Mouse (Mus musculus): ENCODE measurements around the gene 2700097O09Rik.
"Not testable (repeated sequence)": the region's sequence is repeated elsewhere in the genome, so short reads cannot be mapped to it uniquely, and the experiment has no call there.

The 2700097O09Rik gene

DNA sequence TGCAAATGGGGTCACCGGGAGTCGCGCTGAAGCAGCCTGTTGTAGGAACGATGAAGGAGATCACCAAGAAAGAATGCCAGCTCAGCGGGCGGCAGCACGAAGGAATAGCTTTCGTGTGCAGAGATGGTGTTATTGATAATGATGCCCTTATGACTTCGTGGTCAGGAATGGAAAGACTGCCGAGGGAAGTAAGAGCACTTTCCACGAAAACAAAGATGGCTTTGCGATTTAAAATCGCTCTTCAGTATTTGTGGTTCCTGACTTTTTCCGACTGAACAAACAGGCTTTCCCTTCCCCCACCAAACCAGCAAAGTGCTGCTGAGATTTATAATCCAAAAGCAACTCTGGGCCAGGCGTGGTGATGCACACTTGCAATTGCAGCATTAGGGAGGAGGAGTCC lies 38.9 kb downstream of the 2700097O09Rik start:
- no peak for DNase-seq (ENCODE audit: low spot score)

DNA sequence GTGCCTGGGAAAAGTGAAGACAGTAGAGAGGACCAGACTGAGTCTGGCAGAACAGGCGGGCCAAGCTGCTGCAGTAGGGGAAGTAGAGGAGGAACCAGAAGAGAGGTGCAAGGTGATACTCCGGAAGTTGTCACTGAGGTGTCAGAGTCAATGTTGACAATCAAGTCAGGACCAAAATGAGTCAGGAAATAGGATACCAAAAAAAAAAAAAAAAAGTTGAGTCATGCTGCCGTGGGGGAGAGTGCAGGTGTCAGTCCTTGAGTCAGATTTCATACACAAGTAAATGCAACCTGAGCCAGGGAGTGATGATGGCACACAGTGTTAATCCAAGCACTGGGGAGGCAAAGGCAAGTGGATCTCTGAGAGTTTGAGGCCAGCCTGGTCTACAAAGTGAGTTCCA lies 52.8 kb downstream of the 2700097O09Rik start:
- no peak for DNase-seq (ENCODE audit: low spot score)

DNA sequence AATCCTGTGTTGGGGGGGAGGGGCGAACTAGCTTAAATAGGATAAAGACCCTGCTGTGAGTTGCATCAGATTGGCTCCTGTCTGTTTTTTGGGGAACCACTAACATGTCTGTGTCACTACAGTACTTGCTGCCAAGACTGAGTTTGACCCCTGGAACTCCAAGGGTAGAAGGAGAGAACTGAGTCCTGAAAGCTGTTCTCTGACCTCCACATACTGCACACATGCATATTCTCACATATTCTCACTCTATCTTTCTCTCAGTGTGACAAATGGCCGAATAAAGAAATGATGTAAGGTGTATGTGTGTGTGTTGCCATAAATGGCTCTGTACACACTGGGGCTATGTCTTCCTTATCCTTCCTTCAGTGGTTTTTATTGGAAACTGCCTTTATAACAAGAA lies 56.6 kb downstream of the 2700097O09Rik start:
- DNase-seq (ENCODE audit: low spot score): no peak

DNA sequence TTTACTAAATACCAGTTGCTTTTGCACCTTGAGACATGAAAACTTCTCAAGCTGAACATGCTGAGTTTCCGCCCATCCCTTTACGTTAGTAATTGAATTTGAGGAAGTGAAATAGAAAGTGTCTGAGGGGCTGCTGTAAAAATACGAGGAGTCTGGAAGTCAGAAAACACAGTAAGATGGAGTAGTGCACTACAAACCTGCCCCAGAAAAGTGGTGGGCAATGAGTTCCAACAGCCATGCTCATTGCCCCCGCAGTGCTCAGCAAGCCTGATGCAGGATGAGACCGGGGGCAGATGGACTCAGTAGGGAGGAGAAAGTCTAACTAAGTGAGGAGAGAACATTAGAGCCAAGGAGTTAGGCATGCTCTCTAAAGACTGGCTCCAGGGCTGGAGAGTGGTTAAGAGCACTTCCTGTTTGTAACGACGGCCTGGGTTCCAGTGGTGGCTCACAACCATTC lies 60.5 kb downstream of the 2700097O09Rik start:
- no peak for DNase-seq (ENCODE audit: low spot score)

DNA sequence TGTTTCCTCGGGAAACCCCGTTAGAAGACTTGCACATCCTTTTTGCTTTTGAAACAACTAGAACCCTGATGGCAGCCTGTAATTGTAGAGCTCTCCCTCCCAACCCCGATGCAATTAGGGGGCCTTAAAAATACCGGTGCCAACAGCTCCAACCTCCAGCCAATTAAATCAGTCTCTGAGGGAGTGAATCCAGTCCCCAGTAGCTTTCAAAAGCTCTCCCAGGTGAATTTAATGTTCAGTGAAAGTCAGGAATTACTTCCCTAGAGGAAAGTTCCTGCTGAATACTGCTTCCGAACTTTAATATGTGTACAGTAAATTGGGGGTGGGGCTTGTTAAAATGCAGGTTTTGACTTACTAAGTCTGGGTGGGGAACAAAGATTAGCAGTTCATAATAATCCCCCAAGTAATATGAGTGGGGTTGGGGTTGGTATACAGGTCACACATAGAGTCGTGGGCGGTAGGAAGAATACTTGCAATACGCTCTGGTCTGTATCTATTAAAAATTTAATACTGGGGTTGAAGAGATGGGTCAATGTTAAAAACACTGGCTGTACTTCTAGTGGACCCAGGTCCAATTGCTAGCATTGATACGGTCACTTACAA lies 62.7 kb downstream of the 2700097O09Rik start:
- DNase-seq (ENCODE audit: low spot score): no peak

DNA sequence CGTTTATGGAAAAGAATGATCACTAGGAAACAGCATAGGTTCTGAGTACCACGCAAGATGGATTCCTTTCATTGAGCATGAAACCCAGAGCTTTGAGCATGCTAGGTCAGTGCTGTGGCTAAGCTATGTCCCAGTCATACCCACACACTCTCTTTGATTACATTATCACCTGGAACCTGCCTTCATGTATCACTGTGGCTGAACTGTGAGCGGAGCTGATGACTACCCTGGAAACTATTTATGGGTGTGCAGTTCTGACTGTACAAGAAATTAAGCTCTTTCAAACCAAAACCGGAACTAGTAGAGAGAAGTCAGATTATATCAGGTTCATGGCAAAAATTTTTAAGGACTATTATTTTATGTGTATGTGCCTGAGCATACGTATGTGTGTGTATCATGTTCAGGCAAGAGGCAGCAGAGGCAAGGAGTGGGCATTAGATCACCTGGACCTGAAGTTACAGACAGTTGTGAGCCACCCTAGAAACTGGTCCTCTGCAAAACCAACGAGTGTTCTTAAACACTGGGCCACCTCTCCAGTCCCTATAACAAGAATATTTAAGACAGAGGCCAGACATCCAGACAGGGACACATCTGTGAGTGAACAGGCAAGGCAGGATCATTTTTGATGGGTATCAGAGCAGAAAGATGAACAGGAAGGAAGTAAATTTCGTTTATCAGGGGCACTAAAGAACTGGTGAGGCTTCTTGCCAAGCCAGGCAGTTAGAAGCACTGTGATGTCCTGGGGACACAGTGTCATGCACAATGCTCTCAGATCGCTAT lies 63.4 kb downstream of the 2700097O09Rik start:
- no peak for DNase-seq (ENCODE audit: low spot score)

DNA sequence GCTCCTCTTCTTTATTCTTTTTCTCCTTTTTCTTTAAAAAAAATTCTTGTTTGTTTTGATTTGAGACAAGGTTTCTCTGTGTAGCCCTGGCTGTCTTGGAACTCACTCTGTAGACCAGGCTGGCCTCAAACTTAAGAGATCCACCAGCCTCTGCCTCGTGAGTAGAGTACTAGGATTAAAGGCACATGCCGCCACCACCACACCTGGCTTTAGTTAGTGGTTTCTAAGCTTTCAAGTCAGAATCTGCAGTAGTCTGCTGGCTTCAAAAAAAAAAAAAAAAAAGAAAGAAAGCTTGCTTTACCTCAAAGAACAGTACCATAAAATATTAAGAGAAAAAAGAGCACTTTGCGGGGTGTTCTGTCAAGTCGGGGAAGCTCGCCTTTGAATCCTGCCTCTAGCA lies 64.5 kb downstream of the 2700097O09Rik start:
- DNase-seq (ENCODE audit: low spot score): no peak

DNA sequence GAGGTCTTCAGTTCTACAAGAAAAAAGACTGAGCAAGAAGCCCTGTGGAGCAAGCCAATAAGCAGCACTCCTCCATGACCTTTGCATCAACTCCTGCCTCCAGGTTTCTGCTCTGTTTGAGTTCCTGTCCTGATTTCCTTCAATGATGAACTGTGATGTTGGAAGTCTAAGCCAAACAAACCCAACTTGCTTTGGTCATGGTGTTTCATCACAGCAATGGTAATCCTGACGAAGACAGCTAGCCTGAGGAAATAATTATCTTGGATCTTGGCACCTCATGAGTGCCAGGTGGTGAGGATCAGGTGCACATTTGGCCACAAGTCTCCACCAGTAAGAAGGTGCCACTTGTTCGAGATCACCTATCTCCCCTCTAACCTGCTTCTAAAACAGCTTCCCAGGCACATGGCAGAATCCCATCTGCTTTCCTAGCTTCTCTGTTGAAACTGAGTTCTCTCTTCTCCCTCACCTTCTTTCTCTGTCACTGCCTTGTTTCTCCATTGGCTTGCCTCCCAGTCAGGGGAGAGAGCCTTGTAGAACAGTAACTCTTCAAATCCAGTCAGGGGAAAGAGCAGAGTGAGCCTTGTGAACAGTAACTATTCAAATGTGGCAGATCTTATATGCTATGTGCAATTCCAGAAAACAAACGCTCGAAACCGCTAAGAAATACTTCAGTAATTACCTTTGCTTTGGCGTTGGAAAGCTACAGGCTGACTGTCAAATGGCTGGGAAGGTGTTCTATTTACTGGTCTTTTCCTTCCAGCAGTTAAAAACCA lies 66.1 kb downstream of the 2700097O09Rik start, which contains the start of gene Baz1a:
Gene Baz1a, minus strand, starts transcription at position 723 of the 773 bp plus-strand sequence.
- no peak for DNase-seq (ENCODE audit: low spot score)

DNA sequence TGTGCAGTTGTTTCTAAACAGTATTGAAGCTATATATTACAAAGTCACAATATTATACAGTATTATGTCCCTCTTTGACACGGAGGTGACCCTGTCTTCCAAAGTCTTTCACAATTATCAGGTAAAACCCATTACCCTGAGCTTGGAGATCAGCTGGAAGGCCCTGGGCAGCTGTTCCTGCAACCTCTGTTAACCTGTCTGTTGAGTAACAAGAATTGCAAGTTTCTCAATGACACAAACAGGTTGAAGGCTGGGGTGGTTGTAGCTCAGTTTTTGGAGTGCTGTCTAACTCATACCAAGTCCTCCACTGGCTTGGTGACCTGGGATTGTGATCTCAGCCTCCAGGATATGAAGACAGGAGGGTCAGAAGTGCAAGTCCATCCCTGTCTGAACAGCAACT lies 66.9 kb downstream of the 2700097O09Rik start:
- no peak for DNase-seq (ENCODE audit: low spot score)

DNA sequence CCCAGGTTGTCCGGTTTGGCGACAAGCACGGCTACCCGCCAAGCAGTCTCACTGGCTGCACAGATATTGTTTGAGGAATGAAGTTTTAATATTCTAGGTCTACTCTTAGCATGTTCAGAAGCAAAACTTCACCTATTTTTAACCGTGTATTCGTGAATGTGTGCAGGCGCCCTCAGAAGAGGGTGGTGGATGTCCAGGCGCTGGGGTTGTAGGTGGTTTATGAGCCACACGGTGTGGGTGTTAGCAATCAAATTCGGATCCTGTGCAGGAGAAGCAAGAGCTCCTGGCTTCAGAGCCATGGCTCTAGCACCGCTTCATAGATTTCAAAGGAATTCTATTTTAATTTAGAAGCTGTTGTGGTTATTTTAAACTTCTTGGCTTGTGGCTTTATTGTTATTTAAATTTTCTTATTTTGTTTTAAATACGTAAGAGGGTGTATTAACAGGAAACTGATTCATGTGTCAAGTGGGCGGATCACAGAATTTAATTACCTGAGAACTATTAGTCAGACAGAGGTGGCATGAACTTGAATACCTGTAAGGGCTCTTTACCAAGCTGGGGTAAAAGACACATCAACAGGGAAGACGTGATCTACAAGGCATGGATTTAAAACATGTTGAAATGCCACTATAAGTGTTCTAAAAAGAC lies 72.4 kb downstream of the 2700097O09Rik start:
- no peak for DNase-seq (ENCODE audit: low spot score)

DNA sequence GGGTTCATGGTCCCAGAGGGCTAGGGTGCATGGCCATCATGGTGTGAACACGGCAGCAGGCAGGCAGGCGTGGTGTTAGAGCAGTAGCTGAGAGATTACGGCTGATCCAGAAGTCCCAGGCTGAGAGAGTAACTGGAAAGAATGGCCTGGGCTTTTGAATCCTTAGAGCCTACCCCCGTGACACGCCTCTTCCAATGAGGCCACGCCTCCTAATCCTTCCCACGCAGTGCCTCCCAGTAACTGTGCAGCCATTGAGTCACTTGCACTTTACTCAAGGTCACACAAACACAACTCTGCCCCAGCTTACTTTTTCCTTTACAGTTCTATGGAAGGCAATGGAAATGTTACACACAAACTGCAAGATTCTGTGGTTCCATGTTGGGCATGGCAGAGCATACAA lies 73.8 kb downstream of the 2700097O09Rik start:
- DNase-seq (ENCODE audit: low spot score): no peak

DNA sequence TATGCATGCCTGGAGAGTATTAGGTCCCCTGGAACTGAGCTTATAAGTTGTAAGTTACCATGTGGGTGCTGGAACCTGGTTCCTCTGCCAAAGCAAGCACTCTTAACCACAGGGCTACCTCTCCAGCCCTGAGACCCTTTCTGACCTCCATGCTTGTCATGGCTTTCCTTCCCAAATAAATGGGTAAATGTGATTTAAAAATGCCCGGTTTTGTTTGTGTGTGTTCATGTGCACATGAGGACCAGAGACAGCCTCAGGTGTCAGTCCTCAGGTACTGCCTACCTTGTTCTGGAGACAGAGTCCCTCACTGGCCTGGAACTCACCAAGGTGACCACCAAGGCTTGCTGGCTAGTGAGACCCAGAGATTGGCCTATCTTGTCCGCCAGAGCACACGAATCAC lies 75.5 kb downstream of the 2700097O09Rik start:
- DNase-seq (ENCODE audit: low spot score): no peak

DNA sequence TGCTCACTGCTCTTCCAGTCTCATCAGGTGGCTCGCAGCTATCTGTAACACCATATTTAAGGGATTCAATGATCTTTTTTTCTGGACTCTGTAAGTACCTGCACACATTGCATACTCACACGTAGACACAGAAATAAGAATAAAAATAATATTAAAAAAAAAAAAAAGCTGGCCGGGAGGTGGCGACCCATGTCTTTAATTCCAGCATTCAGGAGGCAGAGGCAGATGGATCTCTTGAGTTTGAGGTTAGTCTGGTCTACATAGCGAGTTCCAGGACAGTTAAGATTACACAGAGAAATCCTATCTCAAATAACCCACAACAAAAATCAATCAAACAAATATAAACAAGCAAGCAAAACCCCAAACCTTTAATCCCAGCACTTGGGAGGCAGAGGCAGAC lies 76.1 kb downstream of the 2700097O09Rik start:
- DNase-seq (ENCODE audit: low spot score): no peak

DNA sequence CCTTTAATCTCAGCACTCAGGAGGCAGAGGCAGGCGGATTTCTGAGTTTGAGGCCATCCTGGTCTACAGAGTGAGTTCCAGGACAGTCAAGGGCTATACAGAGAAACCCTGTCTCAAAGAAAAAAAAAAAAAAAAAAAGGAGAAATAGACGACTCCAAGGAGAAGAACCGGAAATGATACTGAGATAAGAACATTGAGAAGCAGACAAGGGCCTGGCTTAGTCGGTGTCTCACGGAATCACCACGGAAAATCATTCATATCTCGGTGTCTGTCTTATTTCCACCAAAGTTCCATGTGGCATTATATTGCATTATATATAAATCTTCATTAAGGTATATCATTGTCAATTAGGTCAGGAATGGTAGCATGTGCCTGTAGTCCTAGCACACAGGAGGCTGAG lies 77.4 kb downstream of the 2700097O09Rik start:
- not testable (repeated sequence) for DNase-seq (ENCODE audit: low spot score)

DNA sequence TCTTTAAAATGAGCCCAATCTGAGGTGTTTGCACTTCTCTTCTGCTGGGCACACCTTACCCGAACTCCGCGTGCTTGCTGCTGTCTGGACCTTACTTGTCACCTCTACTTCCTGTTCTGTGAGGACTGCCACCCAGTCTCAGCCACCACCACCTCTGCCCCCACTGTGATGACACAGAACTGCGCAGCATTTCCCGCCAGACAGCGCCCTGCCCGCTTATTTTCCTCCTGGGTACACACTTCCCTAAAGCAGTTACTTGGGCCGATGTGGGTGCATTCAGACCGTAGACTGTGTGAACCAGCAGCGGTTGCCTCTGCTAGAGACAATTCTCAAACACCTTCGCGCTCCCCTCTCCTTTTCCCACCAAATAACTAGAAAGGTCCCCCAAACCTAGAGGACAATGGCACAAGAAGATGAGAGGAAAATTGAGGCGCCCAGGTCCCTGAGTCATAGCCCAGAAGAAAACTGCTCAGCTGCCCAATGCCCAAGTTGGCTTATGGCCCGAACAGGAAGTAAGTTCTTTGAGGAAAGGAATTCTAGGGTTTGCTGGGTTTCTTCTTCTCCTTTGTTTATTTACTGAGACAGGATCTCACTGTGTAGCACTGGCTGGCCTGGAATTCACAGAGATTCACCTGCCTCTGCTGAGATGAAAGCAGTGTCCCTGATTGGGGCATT lies 80.8 kb downstream of the 2700097O09Rik start:
- DNase-seq (ENCODE audit: low spot score): no peak

DNA sequence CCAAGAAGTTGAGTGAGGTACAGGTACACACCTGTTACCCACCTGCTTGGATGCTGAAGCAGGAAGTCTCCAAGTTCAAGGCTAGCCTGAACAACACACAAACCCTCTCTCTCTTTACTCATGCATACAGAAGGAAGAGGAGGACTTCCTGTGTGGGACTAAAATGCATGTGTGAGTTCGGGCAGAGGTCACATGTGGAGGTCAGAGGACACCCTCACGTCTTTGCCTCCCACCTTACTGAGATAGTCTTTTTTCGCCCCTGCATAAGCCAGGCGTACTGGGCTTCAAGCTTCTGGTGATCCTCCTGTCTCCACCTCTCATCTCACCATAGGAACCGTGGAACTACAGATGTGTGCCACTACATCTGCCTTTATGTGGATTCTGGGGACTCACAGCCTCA lies 81.5 kb downstream of the 2700097O09Rik start:
- DNase-seq (ENCODE audit: low spot score): no peak

DNA sequence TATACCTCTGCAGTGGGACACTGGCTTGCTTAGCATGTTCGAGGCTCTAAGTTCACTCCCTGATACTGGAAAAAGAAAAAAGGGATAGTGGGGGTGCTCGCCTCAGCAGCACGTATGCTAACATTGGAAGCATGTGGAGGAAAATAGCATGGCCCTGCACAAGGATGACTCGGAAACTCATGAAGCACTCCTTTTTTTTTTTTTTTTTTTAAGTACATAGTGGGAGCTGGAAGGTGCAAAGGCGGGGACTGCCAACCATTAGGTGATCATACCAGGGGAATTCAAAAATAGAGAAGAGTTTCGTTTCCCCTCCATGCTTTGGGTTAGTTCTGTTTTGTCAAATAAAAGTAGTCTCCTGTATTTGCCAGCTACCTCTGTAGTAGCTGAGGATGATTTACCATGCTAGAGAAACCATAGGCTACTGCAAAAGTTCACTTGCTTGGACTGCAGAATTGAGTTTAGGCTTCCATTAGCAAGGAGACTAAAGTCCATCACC lies 82.9 kb downstream of the 2700097O09Rik start:
- DNase-seq (ENCODE audit: low spot score): no peak

DNA sequence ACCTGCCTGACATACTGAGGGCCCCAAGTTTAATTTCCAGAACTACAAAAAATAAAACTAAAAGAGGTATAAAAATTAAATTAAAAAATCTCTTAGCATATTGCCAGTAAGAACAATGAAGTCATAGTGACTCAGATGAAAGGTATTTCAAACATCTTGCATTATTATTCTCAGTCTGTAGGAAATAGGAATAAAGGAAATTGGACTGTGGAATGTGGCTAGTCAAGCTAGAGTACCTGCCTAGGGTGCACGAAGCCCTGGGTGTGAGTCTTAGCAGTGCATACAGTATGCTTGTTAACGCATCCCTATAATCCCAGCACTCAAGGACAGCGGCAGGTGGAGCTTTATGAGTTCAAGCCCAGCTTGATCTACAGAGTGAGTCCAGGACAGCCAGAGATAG lies 83.9 kb downstream of the 2700097O09Rik start:
- DNase-seq (ENCODE audit: low spot score): no peak

Data from urinary bladder, postnatal 10 days (tissue).